Mouse (Mus musculus): ENCODE results near the gene Nfib. TPM values are rescaled to one million over a fixed set of nuclear protein-coding genes. Genes with fewer than 3 reads are reported as not detected.

Nfib gene
- polyA plus RNA-seq, 1 experiment from 2014 or later, result 164 TPM

DNA sequence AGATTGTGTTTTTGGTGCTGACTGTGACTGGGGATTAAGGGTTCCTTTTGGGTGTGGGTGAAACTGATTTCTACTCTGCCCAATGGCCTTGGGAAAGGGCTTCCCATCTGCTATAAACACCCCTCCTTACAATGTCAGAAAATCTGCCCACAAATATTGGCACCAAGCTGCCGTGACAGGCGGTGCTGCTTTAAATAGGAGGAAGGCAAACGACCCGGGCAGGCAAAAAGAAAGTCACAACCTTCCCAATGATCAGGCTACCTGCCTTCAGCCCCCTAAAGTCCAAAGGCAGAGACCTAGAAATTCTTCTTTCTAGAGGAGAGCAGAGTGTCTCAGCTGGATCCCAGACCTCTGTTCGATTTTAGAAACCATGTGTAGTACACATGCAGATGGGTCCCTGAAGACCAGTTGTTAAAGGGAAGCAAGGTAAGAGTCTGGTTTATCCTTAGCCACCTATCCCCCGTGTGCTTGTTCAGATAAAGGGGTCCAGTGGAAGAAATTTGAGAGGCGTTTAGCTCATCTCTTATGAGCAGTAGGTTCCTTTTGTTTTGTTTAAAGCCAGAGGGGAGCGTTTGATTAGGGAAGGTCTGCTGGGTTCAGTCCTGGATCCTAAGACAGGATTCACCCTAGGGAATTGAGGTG is 166.0 kb downstream of the Nfib start:
- Histone ChIP-seq H3K4me2 (ENCODE audit: low read length) (peak overlapping the region; percentile 85), H3K27me3 (replicated peaks; ENCODE audit: control insufficient read depth, insufficient read depth, low read length) (0 out of 2 replicates have a peak, but pooled peaks cover 13% of the 10 kb centered on the region), H3K36me3 (ENCODE audit: control insufficient read depth, insufficient read depth, low read length) (no peaks in the 10 kb centered on the region), H3K9ac (ENCODE audit: low read length) (peak overlapping the region; percentile 75), H3K9me3 (replicated peaks; ENCODE audit: control insufficient read depth, low read length) (no peaks in the 10 kb centered on the region), H3K4me3 (ENCODE audit: low read depth, low read length) (peak overlapping the region; percentile 40), H3K4me1 (ENCODE audit: control insufficient read depth, insufficient read depth, low read length) (peaks cover 52% of the 10 kb centered on the region), H3K27ac (ENCODE audit: low read depth, low read length) (peak overlapping the region; percentile 79)
- DNase-seq (ENCODE audit: low spot score) (peak; percentile 66), ATAC-seq (0 out of 2 replicates have a peak, but pooled peaks have one; percentile 16)
- WGBS, result 20% methylated on average over 8 of the region's 8 CpGs

DNA sequence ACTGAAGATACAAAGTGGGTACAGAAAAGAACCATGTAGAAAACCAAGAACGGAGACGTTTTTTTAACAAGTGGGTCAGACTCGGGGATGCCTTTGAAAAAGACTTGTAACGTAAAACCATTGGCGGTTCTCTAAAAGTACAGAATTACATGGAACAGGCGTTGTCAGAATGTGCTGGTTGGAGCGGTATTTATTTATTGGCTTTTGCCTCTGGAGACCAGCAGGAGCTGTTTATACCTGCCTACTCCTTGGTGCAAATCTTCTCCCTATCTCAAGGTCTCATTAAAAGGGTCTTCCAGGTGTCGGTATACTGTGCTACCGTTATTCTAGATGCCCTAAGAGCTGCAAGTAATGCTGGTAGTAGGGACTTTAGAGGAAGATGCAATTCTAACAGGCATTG is 166.7 kb downstream of the Nfib start:
- Histone ChIP-seq H3K4me3 (ENCODE audit: low read depth, low read length) (peak overlapping the region; percentile 40), H3K27ac (ENCODE audit: low read depth, low read length) (peak overlapping the region; percentile 79), H3K4me2 (ENCODE audit: low read length) (peak overlapping the region; percentile 85), H3K36me3 (ENCODE audit: control insufficient read depth, insufficient read depth, low read length) (no peaks in the 10 kb centered on the region), H3K4me1 (ENCODE audit: control insufficient read depth, insufficient read depth, low read length) (peaks cover 51% of the 10 kb centered on the region), H3K9me3 (replicated peaks; ENCODE audit: control insufficient read depth, low read length) (no peaks in the 10 kb centered on the region), H3K9ac (ENCODE audit: low read length) (peak overlapping the region; percentile 75), H3K27me3 (replicated peaks; ENCODE audit: control insufficient read depth, insufficient read depth, low read length) (0 out of 2 replicates have a peak, but pooled peaks cover 13% of the 10 kb centered on the region)
- ATAC-seq (no peak), DNase-seq (ENCODE audit: low spot score) (peak; percentile 41)
- WGBS, result 4% methylated on average over 9 of the region's 9 CpGs

DNA sequence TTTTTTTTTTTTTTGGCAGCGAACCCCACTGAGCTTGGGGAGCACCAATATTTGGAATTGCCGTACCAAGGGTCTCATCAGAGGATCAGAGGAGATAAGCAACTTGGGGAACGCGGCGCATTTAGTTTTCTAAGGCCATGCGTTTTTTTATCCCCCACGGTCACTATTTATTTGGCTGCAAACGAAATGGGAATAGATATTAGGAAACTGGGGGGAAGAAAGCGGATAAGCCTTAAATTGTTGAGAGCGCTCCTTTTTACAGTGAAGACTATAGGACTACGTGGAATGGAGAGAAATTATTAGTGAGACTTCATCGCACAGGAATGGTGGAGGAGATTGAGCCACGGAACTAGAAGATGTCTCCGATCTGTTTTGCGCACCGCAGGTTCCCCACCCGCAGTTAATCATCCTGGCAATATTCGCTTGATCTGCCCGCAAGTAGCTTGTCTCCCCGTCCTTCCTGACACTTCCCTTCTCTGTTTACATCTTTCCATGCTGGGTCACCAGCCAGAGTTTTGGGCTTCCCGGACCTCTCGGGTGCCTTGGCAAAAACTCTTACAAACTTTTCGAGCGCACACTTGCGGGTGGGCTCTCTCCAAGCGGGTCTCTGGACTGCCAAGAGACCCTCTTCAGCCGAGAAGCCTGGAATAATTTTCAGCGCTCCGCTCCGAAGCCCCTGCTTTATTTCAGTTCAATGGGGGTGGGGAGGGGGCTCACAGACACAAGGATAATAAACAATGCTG is 167.3 kb downstream of the Nfib start:
- Histone ChIP-seq H3K4me3 (ENCODE audit: low read depth, low read length) (peak overlapping the region; percentile 40), H3K27ac (ENCODE audit: low read depth, low read length) (peak overlapping the region; percentile 79), H3K9me3 (replicated peaks; ENCODE audit: control insufficient read depth, low read length) (no peaks in the 10 kb centered on the region), H3K4me2 (ENCODE audit: low read length) (peak overlapping the region; percentile 85), H3K27me3 (replicated peaks; ENCODE audit: control insufficient read depth, insufficient read depth, low read length) (0 out of 2 replicates have a peak, but pooled peaks cover 13% of the 10 kb centered on the region), H3K9ac (ENCODE audit: low read length) (peak overlapping the region; percentile 75), H3K36me3 (ENCODE audit: control insufficient read depth, insufficient read depth, low read length) (no peaks in the 10 kb centered on the region), H3K4me1 (ENCODE audit: control insufficient read depth, insufficient read depth, low read length) (peaks cover 48% of the 10 kb centered on the region)
- 2% methylated on average over 30 of the region's 30 CpGs for WGBS
- no peak for ATAC-seq
- DNase-seq (ENCODE audit: low spot score), result peak; percentile 45

DNA sequence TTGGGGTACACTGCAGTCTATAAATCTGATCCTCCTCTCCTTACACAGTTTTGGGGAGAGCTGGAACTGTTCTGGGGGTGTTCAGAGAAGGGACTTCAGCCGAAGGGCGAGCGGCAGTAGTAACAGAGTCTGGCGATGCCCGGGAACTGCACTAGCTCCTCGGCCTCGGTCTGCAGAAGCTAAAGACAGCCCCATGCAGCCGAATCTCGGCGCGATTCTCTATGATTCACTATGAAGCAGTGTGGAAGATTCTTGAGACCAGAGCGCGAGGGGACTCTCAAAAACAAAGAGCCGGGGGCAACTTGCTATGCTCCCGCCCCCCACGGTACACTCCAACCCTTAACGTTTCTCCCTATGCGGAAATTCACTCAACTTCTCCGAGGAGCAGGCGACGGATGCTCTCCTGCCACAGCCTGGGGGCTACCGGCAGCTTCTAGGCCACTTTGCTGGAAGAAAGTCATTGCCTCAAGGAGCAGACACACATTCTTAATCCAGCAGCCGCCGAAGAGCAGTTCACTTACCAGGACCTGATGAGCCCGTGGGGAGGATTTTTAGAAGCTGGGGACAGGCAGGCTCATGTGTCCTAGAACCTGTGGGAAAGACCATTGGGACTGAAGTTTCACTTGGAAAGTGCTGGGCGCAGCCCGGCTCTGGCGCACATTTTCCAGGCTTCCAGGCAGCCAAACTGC is 168.1 kb downstream of the Nfib start:
- 2% methylated on average over 28 of the region's 28 CpGs for WGBS
- Histone ChIP-seq H3K9me3 (replicated peaks; ENCODE audit: control insufficient read depth, low read length) (no peaks in the 10 kb centered on the region), H3K9ac (ENCODE audit: low read length) (peak overlapping the region; percentile 75), H3K4me3 (ENCODE audit: low read depth, low read length) (peak overlapping the region; percentile 40), H3K4me1 (ENCODE audit: control insufficient read depth, insufficient read depth, low read length) (peaks cover 44% of the 10 kb centered on the region), H3K27me3 (replicated peaks; ENCODE audit: control insufficient read depth, insufficient read depth, low read length) (0 out of 2 replicates have a peak, but pooled peaks cover 13% of the 10 kb centered on the region), H3K27ac (ENCODE audit: low read depth, low read length) (peak overlapping the region; percentile 79), H3K36me3 (ENCODE audit: control insufficient read depth, insufficient read depth, low read length) (no peaks in the 10 kb centered on the region), H3K4me2 (ENCODE audit: low read length) (peak overlapping the region; percentile 85)
- ATAC-seq (no peak), DNase-seq (ENCODE audit: low spot score) (peak; percentile 64)

DNA sequence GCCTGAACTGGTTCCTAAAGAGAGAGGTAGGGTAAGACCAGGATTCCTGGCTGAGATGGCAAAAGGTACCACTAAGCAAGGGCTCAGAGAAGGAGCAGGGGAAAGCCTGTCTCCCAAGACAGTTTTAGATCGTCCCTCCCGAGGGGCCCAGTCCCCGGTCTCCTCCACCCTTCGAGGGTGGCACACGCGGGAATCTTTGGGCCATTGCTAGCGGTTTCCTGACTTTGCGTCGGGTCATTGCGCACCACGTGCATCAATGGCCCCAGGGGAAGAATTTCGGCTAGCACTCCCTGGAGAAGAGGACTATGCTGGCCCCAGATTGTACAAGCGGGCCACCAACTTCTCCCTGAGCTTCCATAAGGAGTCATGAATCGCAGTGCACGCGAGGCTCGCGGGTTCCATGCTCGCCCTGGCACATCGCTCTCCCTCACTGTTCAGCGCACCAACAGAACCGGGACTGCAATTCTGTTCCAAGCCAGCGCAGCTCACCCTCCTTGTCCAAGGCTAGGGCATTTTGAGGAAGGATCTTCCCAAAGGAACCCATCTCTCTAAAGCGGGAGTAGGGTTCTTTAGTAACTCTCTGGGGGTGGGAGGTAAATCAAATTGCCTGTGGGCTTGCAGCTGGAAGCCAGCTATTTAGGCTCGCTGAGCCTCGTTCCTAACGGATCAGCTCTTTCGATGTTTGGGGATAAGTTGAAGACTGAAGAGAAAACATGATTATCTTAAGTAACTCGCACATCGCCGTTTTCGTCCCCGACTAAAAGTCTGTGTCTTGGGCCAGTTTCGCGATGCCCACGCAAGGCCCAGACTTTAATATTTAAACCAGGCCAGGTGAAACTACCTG is 168.9 kb downstream of the Nfib start:
- Histone ChIP-seq H3K9me3 (replicated peaks; ENCODE audit: control insufficient read depth, low read length) (no peaks in the 10 kb centered on the region), H3K27me3 (replicated peaks; ENCODE audit: control insufficient read depth, insufficient read depth, low read length) (0 out of 2 replicates have a peak, but pooled peaks cover 13% of the 10 kb centered on the region), H3K9ac (ENCODE audit: low read length) (peak overlapping the region; percentile 75), H3K4me1 (ENCODE audit: control insufficient read depth, insufficient read depth, low read length) (peaks cover 46% of the 10 kb centered on the region), H3K27ac (ENCODE audit: low read depth, low read length) (peak overlapping the region; percentile 79), H3K4me2 (ENCODE audit: low read length) (peak overlapping the region; percentile 85), H3K36me3 (ENCODE audit: control insufficient read depth, insufficient read depth, low read length) (no peaks in the 10 kb centered on the region), H3K4me3 (ENCODE audit: low read depth, low read length) (peak overlapping the region; percentile 40)
- DNase-seq (ENCODE audit: low spot score), result peak; percentile 53
- 11% methylated on average over 36 of the region's 36 CpGs for WGBS
- ATAC-seq, result no peak

DNA sequence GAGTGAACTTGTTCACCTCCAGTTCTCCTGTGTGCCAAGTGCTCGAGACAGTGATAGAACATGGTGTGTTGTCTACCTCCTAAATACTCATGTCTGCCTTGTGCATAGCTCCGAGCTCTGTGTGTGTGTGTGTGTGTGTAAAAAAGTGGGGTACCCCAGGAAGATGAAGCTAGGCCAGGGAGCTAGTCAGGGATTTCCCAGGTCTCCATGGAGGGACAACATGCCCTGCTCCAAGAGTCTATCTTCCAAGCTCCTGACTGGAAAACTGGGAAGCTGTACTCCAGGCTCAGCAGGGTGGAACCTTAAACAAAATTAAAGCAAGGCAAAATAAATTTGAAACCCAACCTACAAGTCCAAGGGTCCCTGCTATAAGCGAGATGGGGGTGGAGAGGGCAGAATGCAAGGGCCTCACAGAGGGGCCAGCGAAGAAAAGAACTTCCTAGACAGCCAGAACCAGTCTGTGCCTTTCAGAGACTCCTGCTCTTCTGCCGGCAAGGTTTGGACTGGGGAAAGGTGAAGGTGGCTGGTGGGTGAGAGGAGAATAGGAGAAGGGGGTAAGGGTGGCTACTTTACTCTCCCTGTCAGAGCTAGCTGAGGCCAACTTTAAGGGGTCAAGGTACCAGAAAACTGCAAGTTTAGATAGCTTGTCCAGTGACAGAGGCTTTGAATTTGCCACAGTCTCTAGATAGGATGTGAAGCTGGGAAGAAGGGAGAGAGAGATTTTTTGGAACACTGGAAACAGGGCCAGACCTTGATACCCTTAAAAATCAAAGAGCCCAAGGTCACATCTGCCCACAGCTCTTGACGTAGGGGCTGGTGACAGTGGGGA is 169.7 kb downstream of the Nfib start:
- 0 out of 2 replicates have a peak, but pooled peaks cover 13% of the 10 kb centered on the region for H3K27me3 ChIP-seq (replicated peaks; ENCODE audit: control insufficient read depth, insufficient read depth, low read length)
- peaks cover 52% of the 10 kb centered on the region for H3K4me1 ChIP-seq (ENCODE audit: control insufficient read depth, insufficient read depth, low read length)
- H3K9me3 ChIP-seq (replicated peaks; ENCODE audit: control insufficient read depth, low read length), result no peaks in the 10 kb centered on the region
- H3K27ac ChIP-seq (ENCODE audit: low read depth, low read length), result peak overlapping the region; percentile 79
- 52% methylated on average over 6 of the region's 6 CpGs for WGBS
- no peak for ATAC-seq
- peak overlapping the region; percentile 75 for H3K9ac ChIP-seq (ENCODE audit: low read length)
- H3K36me3 ChIP-seq (ENCODE audit: control insufficient read depth, insufficient read depth, low read length), result no peaks in the 10 kb centered on the region
- peak overlapping the region; percentile 85 for H3K4me2 ChIP-seq (ENCODE audit: low read length)
- H3K4me3 ChIP-seq (ENCODE audit: low read depth, low read length), result peak overlapping the region; percentile 40
- no peak for DNase-seq (ENCODE audit: low spot score)

DNA sequence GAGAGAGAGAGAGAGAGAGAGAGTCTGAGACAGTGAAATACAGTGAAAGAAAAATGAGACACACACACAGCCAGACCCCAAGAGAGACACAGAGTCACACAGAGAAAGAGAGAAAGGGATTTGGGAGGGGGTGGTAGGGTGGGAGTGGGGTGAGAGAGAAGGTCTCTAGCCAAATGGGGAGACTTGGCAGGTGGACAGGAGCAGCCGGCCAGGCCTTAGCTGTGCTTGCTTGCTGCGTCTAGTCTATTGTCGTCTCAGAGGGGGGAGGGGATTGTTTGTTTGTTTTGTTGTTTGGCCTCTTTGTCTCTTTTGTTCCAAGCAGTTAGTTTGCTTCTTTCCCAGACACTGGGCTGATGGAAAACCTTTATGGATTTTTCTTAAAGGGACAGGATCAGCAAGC is 172.3 kb downstream of the Nfib start:
- 0% methylated on average over 3 of the region's 3 CpGs for WGBS
- peak overlapping the region; percentile 58 for H3K9ac ChIP-seq (ENCODE audit: low read length)
- peak overlapping the region; percentile 96 for H3K27ac ChIP-seq (ENCODE audit: low read depth, low read length)
- no peaks in the 10 kb centered on the region for H3K9me3 ChIP-seq (replicated peaks; ENCODE audit: control insufficient read depth, low read length)
- ATAC-seq (peak; percentile 74), DNase-seq (ENCODE audit: low spot score) (peak; percentile 91)
- peaks cover 58% of the 10 kb centered on the region for H3K4me1 ChIP-seq (ENCODE audit: control insufficient read depth, insufficient read depth, low read length)
- H3K36me3 ChIP-seq (ENCODE audit: control insufficient read depth, insufficient read depth, low read length), result no peaks in the 10 kb centered on the region
- peak overlapping the region; percentile 32 for H3K4me2 ChIP-seq (ENCODE audit: low read length)
- no peak overlapping the region for H3K4me3 ChIP-seq (ENCODE audit: low read depth, low read length)
- 0 out of 2 replicates have a peak, but pooled peaks cover 13% of the 10 kb centered on the region for H3K27me3 ChIP-seq (replicated peaks; ENCODE audit: control insufficient read depth, insufficient read depth, low read length)

All from forebrain, embryonic 14.5 days (tissue).